Mouse (Mus musculus) olfactory bulb, adult 2 months (tissue): Measurements from ENCODE around the gene Capn9.

Experiments
- CTCF ChIP-seq: fragments of 200-500 bp; IDR thresholded peaks from 2 replicates; pipeline ENCODE4 v1.5.1; 2012; ENCODE audit warnings: low read depth, mild to moderate bottlenecking, low read length, moderate library complexity; ENCODE audit not compliant: insufficient read depth
- POLR2A ChIP-seq: fragments of 200-500 bp; IDR thresholded peaks from 2 replicates; pipeline ENCODE4 v1.6.1; 2012; ENCODE audit warnings: mild to moderate bottlenecking, low read depth, low read length, moderate library complexity; ENCODE audit not compliant: insufficient read depth

DNA sequence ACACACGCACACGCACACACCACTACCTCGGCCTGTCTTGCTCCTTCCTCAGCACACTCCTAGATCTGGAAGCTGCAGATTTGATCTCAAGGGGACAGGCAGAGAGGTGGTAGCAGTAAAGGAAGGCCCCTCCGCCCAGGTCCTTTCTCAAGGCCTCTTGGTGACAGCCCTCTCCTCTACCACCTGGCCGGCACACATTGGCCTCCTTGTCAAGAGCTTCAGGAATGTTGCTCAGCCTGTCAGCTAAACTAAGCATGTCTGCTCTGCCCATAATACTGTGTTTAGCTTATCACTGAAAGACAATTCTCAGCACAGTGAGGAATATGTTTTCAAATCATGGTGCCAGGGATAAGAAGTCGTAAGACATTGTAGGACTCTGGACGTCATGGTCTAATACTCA lies 19.7 kb upstream of the Capn9 start:
- no peak for TF ChIP-seq CTCF
- no peak for TF ChIP-seq POLR2A
